Mouse (Mus musculus) left cerebral cortex, postnatal 10 days (tissue): ENCODE measurements around the gene Cpxm1. TPM values are rescaled to one million over a fixed set of nuclear protein-coding genes. Genes with fewer than 3 reads are reported as not detected.

ENCODE experiments used
- DNase-seq, 2 experiments: peaks; one replicate each; pipeline ENCODE4 v3.0.0; 2021 to 2022; ENCODE audit warnings: low spot score in 2 of 2, mixed read lengths in 1 of 2; ENCODE audit errors: extremely low spot score in 1 of 2
- intact Hi-C: fragments of 180-260 bp; cut with DNase I; formaldehyde crosslinking; loops from one replicate; pipeline ENCODE4 v1.15.1; 2025
- total RNA-seq, 2 experiments: library from RNA; stranded (reverse); gene quantifications; 2 replicates each; pipeline ENCODE4 v1.2.3; 2021

Cpxm1 gene
- total RNA-seq, 2 experiments from 2014 or later: 16.9 to 20.9 TPM

- no peak for DNase-seq
- intact Hi-C loops: no loop called here
Observed at GRCm38 (mm10) chr2:130353889-130354288, 43.5 kb downstream of the Cpxm1 start.

GRCm38 (mm10) chr2:130353411-130353810 is 44.0 kb downstream of the Cpxm1 start:
- intact Hi-C loops: no loop called here
- DNase-seq: no peak

GRCm38 (mm10) chr2:130351758-130352339 is 45.5 kb downstream of the Cpxm1 start:
- no peak for DNase-seq

GRCm38 (mm10) chr2:130350376-130350775 is 47.0 kb downstream of the Cpxm1 start:
- intact Hi-C loops: no loop called here

More at GRCm38 (mm10) chr2:130351758-130352339, 45.5 kb downstream of the Cpxm1 start:
- intact Hi-C loops: no loop called here

DNA sequence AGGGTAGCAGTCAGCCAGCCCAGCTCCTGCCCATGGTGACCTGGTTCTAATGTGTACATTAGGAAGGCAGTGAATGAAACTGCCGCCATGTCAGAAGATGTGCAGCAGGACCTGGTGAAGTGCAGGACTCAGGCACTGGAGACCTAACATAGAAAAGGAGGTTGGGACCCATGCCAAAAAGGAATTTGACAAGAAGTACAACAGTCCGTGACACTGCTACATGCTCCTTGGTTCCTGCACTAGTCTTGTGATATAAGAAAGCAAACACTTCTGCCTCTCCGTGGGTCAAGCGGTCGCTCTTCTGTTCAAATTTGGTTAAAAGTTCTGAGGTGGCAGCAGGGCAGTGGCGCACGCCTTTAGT is 56.2 kb downstream of the Cpxm1 start:
- DNase-seq: no peak
- intact Hi-C loops: no loop called here

More at GRCm38 (mm10) chr2:130350376-130350775, 47.0 kb downstream of the Cpxm1 start:
- DNase-seq: no peak

Other genes with a start within 250 kb of the Cpxm1 start
- gene Snrpb, start 218.2 kb downstream of the Cpxm1 start, total RNA-seq: 100 to 1,000 TPM; 108 to 112 TPM
- gene Tmc2, start 202.4 kb downstream of the Cpxm1 start, total RNA-seq: not detected
- gene Nop56, start 123.1 kb downstream of the Cpxm1 start, total RNA-seq: 100 to 1,000 TPM; 174 to 183 TPM
- 100 to 1,000 TPM; 210 to 228 TPM for gene Idh3b, start 113.0 kb downstream of the Cpxm1 start, total RNA-seq
- gene Ebf4, start 102.4 kb downstream of the Cpxm1 start, total RNA-seq: 10 to 100 TPM; 12.2 to 13.0 TPM
- gene Gm28372, start 7.7 kb upstream of the Cpxm1 start, total RNA-seq: not detected
- not detected for gene 1700020A23Rik, start 7.7 kb upstream of the Cpxm1 start, total RNA-seq
- gene Tmem239, start 8.9 kb upstream of the Cpxm1 start, total RNA-seq: not detected
- gene Vps16, start 26.8 kb upstream of the Cpxm1 start, total RNA-seq: 100 to 1,000 TPM in 1 of 2 experiments, 10 to 100 TPM in 1; 83.9 to 105 TPM
- gene Pced1a, start 27.1 kb upstream of the Cpxm1 start, total RNA-seq: 10 to 100 TPM; 22.8 to 23.4 TPM
- gene Ptpra, start 52.7 kb upstream of the Cpxm1 start, total RNA-seq: 100 to 1,000 TPM; 257 to 262 TPM
- 10 to 100 TPM; 67.1 to 73.0 TPM for gene Mrps26, start 166.2 kb upstream of the Cpxm1 start, total RNA-seq
- under 1 TPM in 1 of 2 experiments, not detected in 1; 0.84 TPM for gene Oxt, start 178.6 kb upstream of the Cpxm1 start, total RNA-seq
- 1 to 10 TPM in 1 of 2 experiments, under 1 TPM in 1; 0.77 to 1.8 TPM for gene Avp, start 185.0 kb upstream of the Cpxm1 start, total RNA-seq
- 1 to 10 TPM; 8.0 TPM for gene Fastkd5, start 232.5 kb upstream of the Cpxm1 start, total RNA-seq
- gene Ubox5, start 232.5 kb upstream of the Cpxm1 start, total RNA-seq: 1 to 10 TPM; 8.5 to 8.7 TPM
- 10 to 100 TPM; 45.3 to 46.8 TPM for gene Lzts3, start 245.2 kb upstream of the Cpxm1 start, total RNA-seq